Mouse (Mus musculus) induced T-regulatory cell, adult 2 months (primary cell): Measurements from ENCODE around the gene Tnfsf9.

Experiments
- DNase-seq: peaks from one replicate; pipeline ENCODE4 v3.0.0-alpha.2; 2012; ENCODE audit warnings: low read depth

The Tnfsf9 gene

GRCm38 (mm10) chr17:57134693-57135092 lies 29.6 kb downstream of the Tnfsf9 start:
- no peak for DNase-seq

- DNase-seq, result no peak
Measured at GRCm38 (mm10) chr17:57135635-57136034, 30.5 kb downstream of the Tnfsf9 start.

- DNase-seq, result no peak
Measured at GRCm38 (mm10) chr17:57138676-57139075, 33.6 kb downstream of the Tnfsf9 start.

GRCm38 (mm10) chr17:57139708-57140107 lies 34.6 kb downstream of the Tnfsf9 start:
- DNase-seq, result no peak

GRCm38 (mm10) chr17:57143704-57144103 lies 38.6 kb downstream of the Tnfsf9 start:
- no peak for DNase-seq

- DNase-seq, result no peak
Measured at GRCm38 (mm10) chr17:57145115-57145514, 40.0 kb downstream of the Tnfsf9 start.

GRCm38 (mm10) chr17:57148343-57148742 lies 43.2 kb downstream of the Tnfsf9 start:
- no peak for DNase-seq

GRCm38 (mm10) chr17:57148994-57149803 lies 44.1 kb downstream of the Tnfsf9 start, which contains the start of gene Cd70:
TSS of gene Cd70 (minus strand) at chr17:57149777.
- peak; percentile 33 for DNase-seq

- no peak for DNase-seq
Measured at GRCm38 (mm10) chr17:57153006-57153405, 47.9 kb downstream of the Tnfsf9 start.

GRCm38 (mm10) chr17:57153787-57154186 lies 48.7 kb downstream of the Tnfsf9 start:
- DNase-seq, result no peak
